Mouse (Mus musculus) CD4-positive, CD25-positive, alpha-beta regulatory T cell, adult 2 months (primary cell): ENCODE results near the gene Rfx4.

Source experiments
- DNase-seq: peaks from one replicate; pipeline ENCODE4 v3.0.0-alpha.2; 2012; ENCODE audit warnings: low read depth, low spot score

Rfx4 gene

DNA sequence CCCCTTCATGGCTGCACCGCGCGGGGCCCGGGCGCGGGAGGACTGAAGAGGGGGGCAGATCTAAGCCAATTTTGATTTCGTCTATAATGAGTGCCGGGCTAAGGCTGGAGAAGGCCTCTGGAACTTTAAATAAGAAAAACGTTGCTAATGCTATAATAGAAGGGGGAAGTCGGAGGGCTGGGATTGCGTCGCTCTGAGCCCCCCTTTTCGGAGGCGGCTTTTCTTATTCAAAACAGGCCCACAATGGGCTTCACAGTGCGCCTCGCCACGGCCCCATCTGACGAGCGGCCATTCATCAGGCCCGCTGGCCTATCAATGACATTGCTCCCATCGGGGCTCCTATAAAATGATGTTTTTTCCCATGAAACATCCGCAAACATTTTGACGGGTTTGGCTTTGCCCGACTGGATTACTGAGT, at the start of gene Rfx4:
Gene Rfx4 (plus strand): TSS at position 277 of the 418 bp plus-strand sequence.
- DNase-seq, result no peak

- DNase-seq, result no peak
Measured at GRCm38 (mm10) chr10:84706543-84706942, 49.3 kb upstream of the Rfx4 start.

GRCm38 (mm10) chr10:84707226-84707625, 48.6 kb upstream of the Rfx4 start:
- no peak for DNase-seq

- DNase-seq, result no peak
Measured at GRCm38 (mm10) chr10:84707752-84708530, 47.9 kb upstream of the Rfx4 start.

DNA sequence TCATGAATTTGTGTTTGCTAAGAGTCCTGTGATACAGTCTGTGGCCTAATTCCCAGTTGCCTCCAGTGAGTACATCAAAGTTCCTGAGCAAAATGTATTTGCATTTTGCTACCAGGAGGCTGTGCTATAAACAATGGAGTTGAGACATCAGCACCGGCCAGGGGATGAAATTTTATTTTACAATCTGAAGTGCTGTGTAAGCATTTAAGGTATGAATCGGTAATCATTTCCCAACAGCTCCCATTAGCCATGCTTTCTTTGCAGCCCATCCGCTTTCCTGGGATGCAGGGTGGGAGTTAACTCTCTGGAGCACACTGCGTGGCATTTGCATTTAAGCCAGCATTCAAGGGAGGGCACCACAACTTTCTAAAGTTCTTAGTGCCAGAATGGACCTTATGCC, 45.7 kb upstream of the Rfx4 start:
- DNase-seq, result no peak

- DNase-seq, result no peak
Measured at GRCm38 (mm10) chr10:84710827-84711226, 45.0 kb upstream of the Rfx4 start.

- no peak for DNase-seq
Measured at GRCm38 (mm10) chr10:84711479-84711878, 44.4 kb upstream of the Rfx4 start.

DNA sequence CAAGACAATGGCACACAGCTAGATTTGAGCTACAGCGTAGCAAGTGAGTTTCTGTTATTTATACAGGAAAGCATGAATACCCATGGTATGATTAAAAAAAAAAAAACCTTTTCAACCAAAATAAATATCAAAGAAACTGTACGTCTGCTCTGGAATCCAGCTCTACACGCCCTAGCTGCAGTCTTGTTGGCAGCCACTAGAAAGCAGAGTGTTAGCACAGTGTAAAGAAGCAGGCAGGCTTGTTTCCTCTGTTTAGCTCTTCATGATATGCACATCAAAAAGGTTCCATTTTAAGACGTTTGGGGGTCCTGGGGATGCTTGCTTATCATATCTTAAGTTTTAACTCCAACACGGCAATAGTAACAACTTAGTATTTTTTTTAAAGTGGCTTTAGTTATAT, 43.9 kb upstream of the Rfx4 start:
- DNase-seq, result no peak

GRCm38 (mm10) chr10:84712532-84712931, 43.3 kb upstream of the Rfx4 start:
- DNase-seq, result no peak

DNA sequence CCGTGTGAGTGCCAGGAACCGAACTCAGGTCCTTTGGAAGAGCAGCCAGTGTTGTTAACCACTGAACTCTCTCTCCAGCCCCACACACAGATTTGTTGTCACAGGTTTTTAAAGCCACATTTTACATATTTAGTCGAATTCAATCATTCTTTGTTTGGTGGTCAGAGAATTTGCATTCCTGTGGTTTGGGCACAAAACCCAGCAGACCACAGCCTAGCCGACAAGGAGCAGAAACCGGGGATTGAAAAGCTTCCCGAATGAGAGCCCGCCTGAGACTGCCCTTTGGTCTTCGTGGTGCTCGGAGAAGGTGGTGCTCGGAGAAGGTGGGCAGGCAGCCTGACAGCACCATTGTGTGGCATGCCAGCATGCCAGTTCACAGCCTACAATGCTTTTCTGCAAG, 42.8 kb upstream of the Rfx4 start:
- no peak for DNase-seq

DNA sequence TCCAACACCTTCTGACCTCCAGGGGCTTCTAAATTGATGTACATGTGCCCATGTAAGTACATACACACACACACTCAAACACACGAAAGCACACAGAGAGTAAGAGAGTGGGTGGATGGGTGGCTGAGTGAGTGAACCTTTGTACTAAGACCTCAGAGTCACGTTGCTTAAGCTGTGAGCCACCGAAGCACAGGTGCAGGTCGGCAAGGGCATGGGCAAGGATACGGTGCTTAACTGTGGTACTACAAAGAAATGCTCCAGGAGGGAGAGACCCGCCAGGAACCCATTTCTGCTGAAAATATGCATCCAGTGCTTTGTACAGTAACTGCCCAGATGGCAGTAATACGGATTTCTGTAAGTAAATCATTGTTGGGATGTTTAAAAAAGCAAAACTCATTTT, 40.2 kb upstream of the Rfx4 start:
- no peak for DNase-seq

- DNase-seq, result no peak
Measured at GRCm38 (mm10) chr10:84716581-84716980, 39.3 kb upstream of the Rfx4 start.

- DNase-seq, result no peak
Measured at GRCm38 (mm10) chr10:84722711-84723110, 33.2 kb upstream of the Rfx4 start.

- no peak for DNase-seq
Measured at GRCm38 (mm10) chr10:84727005-84727404, 28.9 kb upstream of the Rfx4 start.

DNA sequence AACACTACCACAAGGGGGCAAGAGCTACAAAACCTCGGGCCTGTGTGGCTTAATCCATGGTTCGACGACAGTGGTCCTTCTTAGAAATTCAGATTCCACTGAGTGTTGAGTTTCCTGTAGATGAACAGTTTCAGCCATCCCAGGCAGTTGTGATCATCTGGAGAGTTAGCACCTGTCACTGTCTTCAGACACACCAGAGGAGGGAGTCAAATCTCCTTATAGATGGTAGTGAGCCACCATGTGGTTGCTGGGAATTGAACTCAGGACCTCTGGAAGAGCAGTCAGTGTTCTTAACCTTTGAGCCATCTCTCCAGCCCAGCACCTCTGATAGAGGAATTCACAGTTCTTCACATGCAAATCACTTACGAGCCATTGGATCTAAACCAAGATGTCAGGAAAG, 28.1 kb upstream of the Rfx4 start:
- DNase-seq, result no peak

- DNase-seq, result peak; percentile 22
Measured at GRCm38 (mm10) chr10:84730078-84730477, 25.8 kb upstream of the Rfx4 start.

- DNase-seq, result no peak
Measured at GRCm38 (mm10) chr10:84730956-84731355, 24.9 kb upstream of the Rfx4 start.

DNA sequence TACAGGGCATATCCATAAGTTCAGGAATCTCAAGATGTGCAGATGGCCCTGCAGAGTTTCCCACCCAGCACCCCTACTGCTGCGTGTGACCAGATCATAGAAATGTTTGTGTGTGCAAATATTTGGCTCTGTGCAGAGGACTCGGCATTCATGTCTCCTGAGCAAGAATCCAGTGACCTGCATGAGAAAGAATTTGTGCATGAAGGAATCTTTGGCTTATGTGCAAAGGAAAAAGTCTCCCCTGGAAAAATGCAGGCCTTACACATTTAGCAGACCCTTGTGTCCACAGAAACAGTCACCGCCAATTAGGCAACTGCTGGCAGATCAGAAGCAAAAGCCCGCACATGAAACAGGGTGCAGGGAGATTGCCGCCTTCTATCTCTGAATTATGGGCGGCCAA, 22.4 kb upstream of the Rfx4 start:
- DNase-seq, result no peak

DNA sequence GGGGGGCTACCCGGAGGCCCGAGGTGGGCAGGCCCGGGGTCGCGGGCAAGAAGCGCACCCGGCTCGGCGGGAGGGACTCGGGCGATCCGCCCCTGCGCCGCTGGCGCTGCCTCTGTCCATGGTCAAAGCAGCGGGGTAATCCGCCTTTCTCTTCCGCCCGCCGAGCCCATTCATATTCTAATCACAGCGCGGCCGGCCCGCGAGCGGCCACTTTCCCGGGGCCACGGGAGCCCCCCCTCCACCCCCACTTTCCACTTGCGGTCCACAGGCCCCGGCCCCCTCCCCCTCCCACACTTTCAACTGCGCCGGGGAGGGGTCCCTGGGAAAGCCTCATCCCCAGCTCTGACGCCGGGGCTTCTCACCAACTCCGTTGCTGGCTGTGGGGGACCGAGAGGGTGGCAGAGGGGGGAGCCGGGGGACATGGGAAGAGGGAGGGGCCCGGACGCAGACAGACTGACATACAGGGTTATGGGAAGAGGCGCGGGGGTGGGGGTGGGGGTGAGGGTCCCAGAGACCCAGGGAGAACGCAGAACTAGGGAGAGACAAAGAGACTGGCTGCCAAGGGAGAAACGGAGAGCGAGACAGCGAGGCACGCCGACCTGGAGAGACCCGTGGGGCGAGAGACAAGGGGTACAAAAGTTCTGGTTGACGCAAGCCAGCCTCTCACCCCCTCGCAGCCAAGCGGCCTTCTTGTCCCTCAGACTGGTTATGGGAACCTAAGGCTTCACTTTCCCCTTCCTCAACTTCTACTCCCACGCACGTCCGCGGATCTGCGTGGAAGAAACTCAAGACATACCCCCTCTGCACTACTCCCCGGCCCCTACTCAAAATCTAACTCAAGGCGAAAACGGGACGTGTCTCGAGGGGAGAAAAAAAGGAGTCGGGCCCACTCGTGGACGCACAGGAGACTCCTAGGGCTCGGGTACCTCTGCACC, 744 bp upstream of the Rfx4 start:
- no peak for DNase-seq

DNA sequence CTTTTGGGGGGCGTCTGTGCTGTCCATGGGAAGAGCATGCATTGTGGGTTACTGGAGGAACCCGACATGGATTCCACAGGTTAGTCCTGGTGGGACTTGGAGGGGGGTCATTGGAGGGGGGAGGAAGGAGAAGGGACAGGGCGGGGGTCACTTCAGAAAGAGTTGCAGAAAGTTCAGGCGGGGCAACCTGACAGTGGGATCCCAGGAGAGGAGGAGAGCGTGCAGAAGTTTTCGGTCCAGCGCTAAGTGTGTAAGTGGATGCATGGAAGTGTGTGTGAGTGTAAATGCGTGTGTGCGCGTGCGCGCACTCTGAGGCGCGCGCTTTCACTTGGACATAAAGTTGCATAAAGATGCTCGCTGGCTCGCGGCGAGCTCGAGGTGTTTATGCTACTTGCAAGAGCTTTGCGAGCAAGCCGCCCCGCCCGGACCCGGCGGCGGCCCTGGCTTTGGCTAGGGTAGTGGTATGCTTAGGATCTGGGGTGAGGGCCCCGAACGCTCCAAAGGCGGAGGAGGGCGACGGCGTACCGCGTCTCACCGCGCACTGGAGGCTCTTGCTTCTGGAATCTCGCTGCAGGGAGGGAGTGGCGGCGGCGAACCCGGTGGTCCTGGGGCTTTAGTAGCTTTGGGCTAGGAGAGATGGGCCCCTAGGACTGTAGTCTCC, 703 bp downstream of the Rfx4 start:
- DNase-seq, result no peak

DNA sequence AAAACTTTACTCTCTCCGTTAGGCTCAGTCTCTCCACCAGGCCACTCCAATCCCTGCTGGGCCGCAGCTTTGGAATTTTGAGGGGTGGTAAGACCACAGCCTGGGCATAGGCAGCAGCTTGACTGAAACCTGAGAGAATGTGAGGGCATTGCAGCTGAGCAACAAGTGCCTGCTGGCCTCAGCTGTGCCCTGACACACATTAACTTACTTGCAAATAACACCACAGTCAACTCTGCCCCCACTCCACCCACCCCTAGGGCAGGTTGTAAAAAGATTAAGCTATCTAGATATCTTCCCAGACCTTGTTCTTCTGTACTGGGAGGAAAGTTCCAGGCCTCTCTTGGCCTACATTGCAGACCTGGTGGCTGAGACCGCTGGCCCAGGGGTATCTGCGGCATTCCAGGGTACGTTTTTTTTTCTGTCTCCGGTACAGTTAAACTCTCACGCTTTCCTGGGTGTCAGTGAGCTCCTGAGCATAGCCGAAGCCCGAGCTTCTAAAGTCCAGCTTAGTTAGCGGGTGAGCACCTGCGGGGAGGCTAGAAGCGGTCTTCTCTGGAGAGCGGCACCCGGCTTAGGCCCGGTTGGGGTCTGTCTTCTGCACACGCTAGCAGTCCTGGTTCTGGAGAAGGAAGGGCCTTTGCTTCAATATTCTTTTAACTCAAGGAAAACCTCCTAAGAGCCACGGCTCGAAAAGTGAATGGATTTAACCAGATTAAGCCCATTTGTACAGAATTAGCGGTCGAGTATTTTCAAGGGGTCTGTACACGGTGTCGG, 1.8 kb downstream of the Rfx4 start:
- no peak for DNase-seq

DNA sequence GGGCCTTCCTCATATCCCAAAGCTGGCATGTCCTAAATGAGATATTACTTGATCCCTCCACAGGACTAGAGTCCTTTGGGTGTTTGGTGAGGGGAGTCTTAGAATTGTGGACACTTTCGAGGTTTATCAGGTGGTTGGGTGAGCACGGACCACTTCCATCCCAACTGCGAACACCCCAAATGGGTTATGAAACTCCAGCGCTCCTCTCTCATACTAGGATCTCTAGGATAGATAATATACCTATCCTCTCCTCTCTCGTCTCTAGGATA, 2.3 kb downstream of the Rfx4 start:
- no peak for DNase-seq
